Mouse (Mus musculus) limb, embryonic 14.5 days (tissue): ENCODE measurements around the gene Fars2. TPM values are rescaled to one million over a fixed set of nuclear protein-coding genes. Genes with fewer than 3 reads are reported as not detected.

ENCODE experiments used
- ATAC-seq: fragments of 200-750 bp; cut with Nextera tagmentation; 2 replicates; pipeline ENCODE4 v1.8.0; 2017; ENCODE audit warnings: low read depth, moderate number of reproducible peaks, moderate TSS enrichment; ENCODE audit not compliant: low FRiP score
- DNase-seq: peaks from one replicate; pipeline ENCODE4 v3.0.0-alpha.2; 2015; ENCODE audit warnings: low spot score
- H3K27ac ChIP-seq: fragments of 300-500 bp; sonication (generic); replicated peaks from 2 replicates; pipeline ENCODE4 v1.5.1; 2014; ENCODE audit warnings: low read depth, mild to moderate bottlenecking, low read length, moderate library complexity, mixed read lengths
- H3K27me3 ChIP-seq: fragments of 300-500 bp; sonication (generic); 2 replicates; pipeline ENCODE4 v1.6.1; 2014; ENCODE audit warnings: low read length, mixed read lengths; ENCODE audit not compliant: control insufficient read depth, insufficient read depth
- H3K36me3 ChIP-seq: fragments of 300-500 bp; sonication (generic); 2 replicates; pipeline ENCODE4 v1.6.1; 2014; ENCODE audit warnings: mild to moderate bottlenecking, low read length, moderate library complexity, mixed read lengths; ENCODE audit not compliant: control insufficient read depth, insufficient read depth
- H3K4me1 ChIP-seq: fragments of 300-500 bp; sonication (generic); 2 replicates; pipeline ENCODE4 v1.6.1; 2014; ENCODE audit warnings: antibody characterized with exemption, low read length, mixed read lengths; ENCODE audit not compliant: control insufficient read depth, insufficient read depth
- H3K4me2 ChIP-seq: fragments of 300-500 bp; sonication (generic); replicated peaks from 2 replicates; pipeline ENCODE4 v1.6.1; 2014; ENCODE audit warnings: low read depth, mild to moderate bottlenecking, low read length, moderate library complexity; ENCODE audit not compliant: severe bottlenecking
- H3K4me3 ChIP-seq: fragments of 300-500 bp; sonication (generic); replicated peaks from 2 replicates; pipeline ENCODE4 v1.5.1; 2014; ENCODE audit warnings: low read length
- H3K9ac ChIP-seq: fragments of 300-500 bp; sonication (generic); 2 replicates; pipeline ENCODE4 v1.6.1; 2014; ENCODE audit warnings: mild to moderate bottlenecking, low read depth, low read length, moderate library complexity; ENCODE audit not compliant: severe bottlenecking
- H3K9me3 ChIP-seq: fragments of 300-500 bp; sonication (generic); 2 replicates; pipeline ENCODE4 v1.6.1; 2016; ENCODE audit warnings: low read length; ENCODE audit not compliant: control insufficient read depth
- POLR2A ChIP-seq: fragments of 200-500 bp; IDR thresholded peaks from 2 replicates; pipeline ENCODE4 v1.8.0; 2012; ENCODE audit warnings: inconsistent platforms, mild to moderate bottlenecking, moderate library complexity, borderline replicate concordance; ENCODE audit not compliant: insufficient read depth, insufficient read length; ENCODE audit errors: extremely low read depth
- WGBS: fragments of 180-500 bp; shearing (Covaris S2); extraction: QIAGEN DNeasy Blood & Tissue Kit; methylation state at CpG from one replicate; pipeline ENCODE4 v1.1.7; 2014; 5-methylcytosine and 5-hydroxymethylcytosine counted together
- polyA plus RNA-seq, 2 experiments: library from polyadenylated mRNA; depleted of rRNA in 1 of 2; stranded (reverse) in 1 of 2; unstranded in 1 of 2; fragments of >200 nt; fragmentation: Nextera tagmentation in 1 of 2; extraction: Ambion mirVana in 1 of 2; gene quantifications; 2 replicates each; pipeline versions ENCODE4 v1.2.1 to v1.2.3; 2012 to 2014

Gene Fars2
- polyA plus RNA-seq, 2 experiments: 27.6 to 35.2 TPM

DNA sequence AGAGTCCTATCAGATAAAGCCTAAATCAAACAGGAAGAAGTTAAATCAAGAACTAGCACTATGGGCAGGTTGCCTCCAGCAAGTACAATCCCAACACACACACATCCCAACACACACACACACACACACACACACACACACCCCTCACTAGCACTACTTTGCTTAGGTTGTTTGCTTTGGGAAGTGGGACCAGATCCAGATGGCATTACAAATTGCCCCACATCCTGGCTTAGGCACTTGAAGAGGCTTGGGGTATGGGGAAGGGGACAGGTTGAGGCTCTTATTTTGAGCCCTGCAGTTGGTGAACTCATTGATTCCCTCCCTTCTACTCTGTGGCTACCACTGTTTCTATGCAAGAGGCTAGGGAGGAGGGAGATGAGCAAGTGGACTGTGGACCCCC is 605.1 kb downstream of the Fars2 start:
- H3K9ac ChIP-seq: no peak overlapping the region
- ATAC-seq (no peak), DNase-seq (no peak)
- H3K9me3 ChIP-seq: no peaks in the 10 kb centered on the region
- peaks cover 20% of the 10 kb centered on the region for H3K4me1 ChIP-seq
- H3K27me3 ChIP-seq: peaks cover 55% of the 10 kb centered on the region
- no peak overlapping the region for H3K4me3 ChIP-seq
- TF ChIP-seq POLR2A: no peak
- no peaks in the 10 kb centered on the region for H3K36me3 ChIP-seq
- no peak overlapping the region for H3K4me2 ChIP-seq
- H3K27ac ChIP-seq: no peak overlapping the region

DNA sequence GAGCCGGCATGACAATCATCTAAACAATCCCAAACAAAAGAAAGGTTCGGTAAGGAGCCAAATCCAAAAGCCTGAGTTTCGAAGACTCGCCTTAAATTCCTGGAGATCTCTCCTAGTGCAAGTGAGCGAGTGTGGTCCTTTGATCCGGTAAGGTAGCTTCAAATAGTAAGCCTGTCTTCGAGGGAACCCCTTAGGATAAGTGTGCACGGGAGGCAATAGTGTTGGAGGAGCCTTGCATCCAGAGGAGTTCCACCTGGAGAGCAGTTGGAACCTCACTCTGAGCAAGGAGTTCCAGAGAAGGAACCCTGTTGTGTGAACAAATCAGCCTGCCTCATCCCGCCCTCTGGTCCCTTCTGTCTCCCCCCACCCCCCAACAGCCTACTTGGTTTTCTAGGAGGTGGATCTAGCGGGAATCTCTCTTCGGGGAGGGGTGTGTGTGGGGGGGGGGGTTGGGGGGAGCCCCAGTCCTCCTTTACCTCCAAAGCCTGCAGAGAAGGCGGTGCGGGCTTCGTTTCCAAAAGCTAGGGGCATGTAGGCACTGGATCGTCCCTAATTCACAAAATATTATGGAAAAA is 606.6 kb downstream of the Fars2 start:
- Histone ChIP-seq H3K27ac (no peak overlapping the region), H3K9ac (no peak overlapping the region), H3K4me1 (peaks cover 20% of the 10 kb centered on the region), H3K4me2 (peak overlapping the region; percentile 60), H3K4me3 (peak overlapping the region; percentile 34), H3K27me3 (peaks cover 64% of the 10 kb centered on the region), H3K36me3 (no peaks in the 10 kb centered on the region), H3K9me3 (no peaks in the 10 kb centered on the region)
- WGBS: 4% methylated on average over 15 of the region's 15 CpGs
- no peak for ATAC-seq
- TF ChIP-seq POLR2A: no peak
- no peak for DNase-seq

DNA sequence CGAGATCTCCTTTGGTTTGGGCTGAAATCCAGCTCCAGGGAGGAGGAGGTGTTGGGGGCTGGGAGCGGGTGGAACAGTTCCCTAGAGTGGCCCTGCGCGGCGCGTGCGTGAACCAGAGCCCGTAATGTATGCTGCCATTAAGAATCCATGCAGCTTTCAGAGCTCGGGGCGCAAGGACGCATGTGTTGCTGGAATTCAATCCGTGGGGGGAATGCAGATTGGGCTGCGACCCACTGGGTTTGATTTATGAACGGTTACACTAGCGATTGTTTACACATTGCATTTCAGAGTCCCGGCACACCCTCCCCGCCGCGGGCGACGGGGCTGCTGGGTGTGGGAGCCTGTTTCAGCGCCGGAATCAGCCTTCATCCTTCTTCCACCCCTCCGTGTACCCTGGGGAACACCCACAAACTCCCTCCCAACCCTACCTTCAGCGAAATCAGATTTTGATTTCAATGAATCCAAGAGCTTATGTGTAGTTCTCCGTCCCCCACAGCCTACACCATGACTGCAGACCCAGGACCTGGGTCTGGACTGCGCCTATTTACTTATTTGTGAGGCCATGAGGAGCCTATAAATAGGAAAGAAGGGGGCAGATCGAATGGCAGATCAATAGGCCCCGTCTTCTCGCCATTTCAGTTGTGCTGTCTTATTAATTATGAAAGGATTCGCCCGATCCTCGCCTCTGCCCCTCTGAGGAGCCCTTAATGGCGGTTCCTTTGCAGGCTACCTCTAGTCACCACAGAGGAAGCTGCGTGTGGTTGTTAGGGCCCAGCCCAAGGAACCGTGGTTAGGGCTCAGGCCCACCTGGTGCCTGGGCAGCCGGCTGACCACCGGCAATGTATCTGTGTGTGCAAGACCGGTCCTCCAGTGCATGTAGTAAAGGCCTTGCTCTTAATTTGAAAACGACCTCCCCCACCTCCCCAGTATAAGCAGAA is 607.6 kb downstream of the Fars2 start:
- Histone ChIP-seq H3K9me3 (no peaks in the 10 kb centered on the region), H3K9ac (0 out of 2 replicates have a peak overlapping the region, but pooled peaks have one; percentile 21), H3K4me3 (peak overlapping the region; percentile 34), H3K27ac (no peak overlapping the region), H3K36me3 (no peaks in the 10 kb centered on the region), H3K4me2 (peak overlapping the region; percentile 60), H3K4me1 (peaks cover 20% of the 10 kb centered on the region), H3K27me3 (peaks cover 67% of the 10 kb centered on the region)
- no peak for TF ChIP-seq POLR2A
- ATAC-seq (peak; percentile 53), DNase-seq (peak; percentile 54)
- WGBS: 3% methylated on average over 40 of the region's 40 CpGs

DNA sequence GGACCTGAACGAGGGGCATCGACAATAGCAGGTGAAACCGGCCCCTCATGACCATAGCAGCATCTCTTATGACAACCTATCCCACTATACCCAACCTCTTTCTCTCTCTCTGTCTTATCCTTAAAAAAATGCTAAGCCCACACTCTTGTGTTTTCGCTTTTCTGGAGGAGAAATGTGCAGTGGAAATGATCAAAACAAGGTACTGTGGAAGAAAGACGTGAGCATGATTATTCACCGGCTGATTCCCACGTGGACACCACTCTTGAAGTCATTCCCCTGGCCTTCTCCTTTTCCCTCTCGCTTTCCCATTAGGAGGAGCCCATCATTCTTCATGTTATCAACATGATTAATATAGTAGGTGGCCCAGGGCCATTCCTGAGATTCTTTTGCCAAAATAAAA is 608.7 kb downstream of the Fars2 start:
- Histone ChIP-seq H3K4me2 (peak overlapping the region; percentile 80; the same call in 1 of the 2 replicates), H3K4me3 (0 out of 2 replicates have a peak overlapping the region, but pooled peaks have one; percentile 45), H3K27ac (no peak overlapping the region), H3K9ac (no peak overlapping the region), H3K4me1 (peaks cover 20% of the 10 kb centered on the region), H3K9me3 (no peaks in the 10 kb centered on the region), H3K36me3 (no peaks in the 10 kb centered on the region), H3K27me3 (peaks cover 75% of the 10 kb centered on the region)
- DNase-seq: no peak
- ATAC-seq: no peak
- TF ChIP-seq POLR2A: no peak
- 8% methylated on average over 8 of the region's 8 CpGs for WGBS

DNA sequence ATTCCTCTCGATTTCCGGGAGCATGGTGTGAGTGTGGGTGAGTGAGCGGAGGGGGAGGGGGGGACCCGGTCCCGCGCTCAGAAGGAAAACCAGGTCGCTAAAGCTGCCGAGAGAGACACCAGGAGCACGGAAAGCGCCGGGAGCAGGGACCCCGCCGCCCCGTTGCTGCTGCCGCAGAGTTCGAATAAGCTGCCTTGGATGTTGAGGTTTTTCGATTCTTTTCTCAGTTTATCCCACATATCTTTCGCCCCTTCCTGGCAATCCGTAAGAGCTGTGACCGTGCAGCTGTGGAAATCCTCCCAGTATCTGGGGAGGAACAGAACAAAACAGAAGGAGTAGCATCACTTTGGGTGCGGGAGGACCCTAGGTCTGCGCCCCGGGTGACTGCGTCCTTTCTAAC is 609.3 kb downstream of the Fars2 start:
- no peaks in the 10 kb centered on the region for H3K9me3 ChIP-seq
- H3K4me1 ChIP-seq: peaks cover 22% of the 10 kb centered on the region
- no peak for TF ChIP-seq POLR2A
- 2% methylated on average over 24 of the region's 24 CpGs for WGBS
- ATAC-seq (no peak), DNase-seq (no peak)
- H3K27me3 ChIP-seq: peaks cover 73% of the 10 kb centered on the region
- peak overlapping the region; percentile 80 for H3K4me2 ChIP-seq
- peak overlapping the region; percentile 45 for H3K4me3 ChIP-seq
- H3K27ac ChIP-seq: no peak overlapping the region
- H3K9ac ChIP-seq: peak overlapping the region; percentile 55
- no peaks in the 10 kb centered on the region for H3K36me3 ChIP-seq
